Mouse (Mus musculus): ENCODE data around the gene Cfap74.

Gene Cfap74

DNA sequence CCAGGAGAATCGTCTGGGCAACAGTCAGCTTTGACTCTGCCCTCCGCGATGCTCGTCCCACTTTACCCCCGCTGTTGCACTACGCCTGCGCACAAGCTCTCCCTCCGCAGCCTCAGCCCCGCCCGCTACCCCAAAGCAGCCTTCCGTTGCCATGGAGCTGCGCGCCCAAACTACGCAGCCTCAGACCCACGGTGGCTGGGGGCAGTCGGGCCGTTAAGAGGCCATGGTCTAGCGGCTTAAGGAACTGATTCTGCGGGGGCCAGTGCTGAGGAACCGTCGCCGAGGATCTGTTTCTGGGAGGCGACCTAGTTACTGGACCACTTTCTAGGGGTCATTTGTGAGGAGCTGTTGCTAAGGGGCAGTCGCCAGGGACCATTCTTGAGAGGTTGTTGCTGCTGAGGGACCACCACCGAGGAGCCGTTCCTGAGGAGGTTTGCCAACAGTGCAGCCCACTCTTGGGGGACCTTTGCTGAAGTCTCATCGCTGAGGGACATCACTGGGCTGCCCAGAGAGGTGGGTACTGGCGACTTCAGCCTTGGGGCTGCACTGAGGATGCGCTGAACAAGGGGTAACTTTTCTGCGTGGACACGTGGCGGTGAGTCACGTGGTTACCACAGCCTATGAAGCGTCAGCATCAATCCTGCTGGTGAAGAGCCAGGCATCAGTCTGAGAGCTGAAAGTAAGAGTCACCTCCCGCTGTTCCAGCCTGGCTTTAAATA lies at the start of gene Cfap74:
Gene Cfap74, plus strand, starts transcription at position 133 of the 719 bp plus-strand sequence.
- DNase-seq (ENCODE audit: low spot score): peak; percentile 70

DNA sequence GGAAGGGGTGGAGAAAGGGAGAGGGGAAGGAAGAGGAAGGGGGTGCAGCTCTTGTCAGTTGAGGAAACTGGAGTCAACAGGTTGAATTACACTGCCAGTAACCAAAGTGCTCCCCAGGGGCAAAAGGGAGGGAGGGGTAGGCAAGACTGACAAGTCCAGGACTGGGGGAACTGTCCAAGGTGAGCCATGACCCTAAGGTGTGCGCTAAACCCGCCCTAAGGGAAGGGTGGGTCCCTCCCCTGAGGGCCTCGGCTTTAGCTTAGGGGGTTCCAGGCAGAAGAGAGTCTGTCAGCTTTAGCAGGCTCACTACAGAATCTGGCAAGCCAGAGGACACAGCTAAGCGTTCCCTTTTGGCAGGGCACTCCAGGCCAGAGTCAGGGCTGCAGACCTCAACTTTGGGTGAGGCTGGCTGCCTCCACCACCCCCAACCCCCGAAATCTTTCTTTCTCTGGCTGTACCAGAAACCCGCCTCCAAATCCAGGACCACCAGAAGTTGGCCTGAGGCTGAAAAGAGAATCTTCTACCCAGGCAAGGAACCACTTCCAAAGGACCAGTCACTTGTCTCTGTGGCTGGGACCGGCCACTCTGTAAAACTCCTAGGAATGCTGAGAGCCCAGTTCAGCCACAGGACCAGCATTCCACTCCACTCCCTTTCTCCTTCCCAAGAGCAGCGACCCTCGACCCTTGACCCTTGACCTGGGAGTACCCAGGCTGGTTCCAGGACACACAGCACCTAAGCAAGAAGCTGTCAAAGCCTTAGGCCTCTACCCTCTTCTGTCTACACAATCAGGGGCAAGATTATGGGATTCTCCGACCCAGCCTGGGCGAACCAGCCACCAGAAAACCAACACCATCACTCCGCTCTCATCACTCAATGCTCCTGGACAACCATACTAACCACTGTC lies 49.2 kb upstream of the Cfap74 start:
- no peak for DNase-seq (ENCODE audit: low spot score)

DNA sequence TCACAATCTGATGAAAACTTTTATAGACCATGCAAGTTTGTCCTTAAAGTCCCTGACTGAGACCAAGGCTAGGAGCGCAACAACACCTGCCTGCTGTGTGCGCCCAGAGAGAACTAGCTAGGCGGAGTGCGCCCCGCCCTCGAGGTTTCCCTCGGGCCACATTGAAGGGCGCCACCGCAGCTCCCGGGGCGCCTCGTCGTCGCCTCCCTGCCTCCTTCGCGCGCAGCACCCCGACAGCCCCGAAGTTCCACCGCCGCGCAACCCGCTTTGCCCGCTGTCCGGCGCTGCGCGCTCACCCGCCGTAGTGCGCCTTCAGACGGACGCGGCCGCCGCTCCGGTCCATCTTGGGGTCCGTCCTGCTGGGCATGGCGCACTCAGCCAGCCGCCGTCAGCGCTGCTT lies 48.1 kb upstream of the Cfap74 start:
- no peak for DNase-seq (ENCODE audit: low spot score)

DNA sequence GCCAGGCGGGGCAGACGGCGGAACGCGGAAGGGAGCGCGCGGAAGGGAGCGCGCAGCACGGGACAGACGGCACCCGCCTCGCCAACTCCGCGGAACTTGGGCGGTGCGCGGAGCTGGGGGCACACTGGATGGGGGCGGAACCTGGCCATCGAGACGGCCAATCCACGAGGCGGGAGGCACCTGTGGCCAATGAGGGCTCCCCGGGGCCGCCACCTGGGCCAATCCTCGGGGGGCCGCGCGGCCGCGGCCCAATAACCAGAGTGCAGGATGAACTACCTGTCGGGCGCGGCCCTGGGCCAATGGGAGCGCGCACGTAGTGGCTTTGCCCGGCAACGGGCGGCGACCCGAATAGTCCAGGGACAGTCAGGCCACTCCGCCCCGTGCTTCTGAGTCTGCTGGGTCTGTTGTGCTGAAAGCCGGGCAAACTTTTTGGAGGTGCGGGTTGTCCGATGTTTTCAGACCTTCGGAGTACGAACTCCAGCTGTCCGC lies 47.6 kb upstream of the Cfap74 start, which contains the start of gene Prkcz:
Gene Prkcz, minus strand, starts transcription at position 59 of the 489 bp plus-strand sequence.
- peak; percentile 84 for DNase-seq (ENCODE audit: low spot score)

DNA sequence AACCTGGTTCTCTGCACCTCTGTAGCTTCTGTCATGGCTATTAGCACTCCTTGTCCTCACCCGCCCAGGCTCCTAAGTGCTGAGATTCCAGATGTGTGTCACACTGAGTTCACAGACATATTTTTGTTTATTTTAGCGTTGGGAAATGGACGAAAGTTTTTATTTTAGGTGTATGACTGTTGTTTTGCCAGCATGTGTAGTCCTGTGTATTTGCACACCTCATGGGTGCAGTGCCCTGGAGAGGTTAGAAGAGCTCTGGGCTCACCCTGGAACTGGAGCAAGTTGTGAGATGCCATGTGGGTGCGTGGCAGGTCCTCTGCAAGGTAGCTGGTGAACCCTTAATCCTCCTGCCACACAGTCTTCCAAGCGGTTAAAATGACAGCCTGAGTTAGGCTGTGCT lies 46.5 kb upstream of the Cfap74 start:
- no peak for DNase-seq (ENCODE audit: low spot score)

DNA sequence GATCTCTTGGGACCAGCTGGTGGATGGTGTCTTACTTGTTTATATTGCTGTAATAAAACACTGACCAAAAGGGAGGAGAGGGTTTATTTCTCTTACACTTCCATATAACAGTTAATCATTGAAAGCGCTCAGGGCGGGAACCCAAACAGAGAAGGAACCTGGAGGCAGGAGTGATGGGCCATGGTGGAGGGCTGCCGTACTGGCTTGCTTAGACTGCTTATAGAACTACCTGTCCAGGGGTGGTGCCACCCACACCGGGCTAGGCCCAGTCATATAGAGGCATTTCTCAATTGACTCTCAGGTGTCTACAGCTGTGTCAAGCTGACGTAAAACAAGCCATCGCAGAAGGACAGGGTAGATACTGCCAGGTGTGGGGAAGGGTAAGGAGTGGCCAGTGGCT lies 42.2 kb upstream of the Cfap74 start:
- DNase-seq (ENCODE audit: low spot score): no peak

DNA sequence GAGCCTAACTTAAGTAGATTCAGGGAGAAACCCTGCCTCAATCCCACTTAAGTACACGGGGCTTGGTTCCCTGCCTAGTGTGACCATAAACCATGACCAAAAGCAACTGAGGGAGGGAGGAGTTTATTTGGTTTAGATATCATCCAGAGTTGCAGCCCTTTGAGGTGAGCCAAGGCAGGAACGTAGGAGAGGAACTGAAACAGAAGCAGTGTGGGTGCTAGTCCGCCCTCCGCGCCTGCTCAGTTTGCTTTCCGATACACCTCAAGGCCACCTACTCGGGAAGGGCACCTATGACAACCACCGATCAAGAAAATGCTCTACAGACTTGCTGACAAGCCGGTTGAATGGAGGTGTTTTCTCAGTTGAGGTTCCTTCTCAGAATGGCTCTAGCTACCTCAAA lies 41.3 kb upstream of the Cfap74 start:
- no peak for DNase-seq (ENCODE audit: low spot score)

DNA sequence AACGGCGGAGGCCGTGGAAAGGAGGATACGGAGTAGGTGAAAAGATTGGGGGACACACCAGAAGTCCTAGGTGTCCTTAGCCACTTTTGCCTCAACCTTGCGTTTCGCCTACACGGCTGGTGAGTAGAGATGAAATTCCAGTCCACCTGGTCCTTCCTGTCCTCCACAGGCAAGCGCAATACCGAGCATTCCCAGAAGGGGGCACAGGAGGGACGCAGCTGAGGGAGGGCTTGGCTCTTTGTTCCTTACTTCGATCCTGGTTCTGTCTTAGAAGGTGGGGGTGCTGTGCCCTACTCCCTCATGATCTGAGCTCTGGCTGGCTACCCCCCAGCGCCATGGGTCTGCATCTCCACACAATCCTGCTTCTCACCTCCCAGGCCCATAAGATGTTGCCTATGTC lies 40.3 kb upstream of the Cfap74 start:
- peak; percentile 33 for DNase-seq (ENCODE audit: low spot score)

DNA sequence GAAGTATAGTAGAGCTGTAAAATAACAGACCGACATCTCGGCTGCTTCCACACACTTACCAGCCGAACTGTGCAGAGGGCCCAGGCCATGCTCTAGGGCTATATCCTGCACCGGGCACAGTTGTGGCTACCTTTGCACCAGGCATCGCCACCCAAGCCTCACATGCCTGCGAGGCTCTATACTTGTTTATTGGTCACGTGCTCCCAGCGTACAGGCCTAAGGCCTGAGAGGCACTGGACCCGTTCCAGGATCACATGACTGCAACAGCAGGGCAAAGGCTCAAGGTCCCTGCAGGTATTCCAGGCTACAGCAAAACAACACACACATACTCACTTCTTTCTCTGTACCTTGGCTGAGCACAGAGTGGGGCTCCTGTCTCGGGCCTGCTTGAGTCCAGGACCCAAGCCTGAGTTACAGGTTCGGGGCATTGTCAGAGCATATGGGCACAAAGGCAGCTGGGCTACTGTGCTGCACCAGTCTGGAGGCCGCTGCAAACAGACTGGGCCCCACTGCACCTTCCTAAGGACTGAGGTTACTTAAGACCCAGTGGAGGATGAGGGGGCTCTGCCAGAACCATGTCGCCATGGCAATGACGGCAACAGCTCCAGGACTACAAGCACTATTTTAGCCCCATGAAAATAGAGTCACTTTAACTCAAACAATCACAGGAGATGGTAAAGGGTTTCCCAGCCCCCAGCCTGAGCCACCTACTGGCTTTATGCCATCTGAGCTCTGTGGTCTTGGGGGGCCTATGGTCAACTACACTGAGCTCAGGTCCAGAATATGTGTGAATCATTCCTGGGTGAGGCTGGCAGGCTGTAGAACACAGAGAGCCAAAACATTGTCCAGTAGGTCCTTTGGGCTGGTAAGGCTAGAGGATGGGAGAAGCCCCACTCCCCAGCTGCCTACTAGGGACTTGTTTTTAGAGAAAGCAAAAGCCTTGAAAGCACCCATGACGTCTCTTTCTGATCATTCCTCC lies 38.0 kb upstream of the Cfap74 start:
- DNase-seq (ENCODE audit: low spot score): no peak

DNA sequence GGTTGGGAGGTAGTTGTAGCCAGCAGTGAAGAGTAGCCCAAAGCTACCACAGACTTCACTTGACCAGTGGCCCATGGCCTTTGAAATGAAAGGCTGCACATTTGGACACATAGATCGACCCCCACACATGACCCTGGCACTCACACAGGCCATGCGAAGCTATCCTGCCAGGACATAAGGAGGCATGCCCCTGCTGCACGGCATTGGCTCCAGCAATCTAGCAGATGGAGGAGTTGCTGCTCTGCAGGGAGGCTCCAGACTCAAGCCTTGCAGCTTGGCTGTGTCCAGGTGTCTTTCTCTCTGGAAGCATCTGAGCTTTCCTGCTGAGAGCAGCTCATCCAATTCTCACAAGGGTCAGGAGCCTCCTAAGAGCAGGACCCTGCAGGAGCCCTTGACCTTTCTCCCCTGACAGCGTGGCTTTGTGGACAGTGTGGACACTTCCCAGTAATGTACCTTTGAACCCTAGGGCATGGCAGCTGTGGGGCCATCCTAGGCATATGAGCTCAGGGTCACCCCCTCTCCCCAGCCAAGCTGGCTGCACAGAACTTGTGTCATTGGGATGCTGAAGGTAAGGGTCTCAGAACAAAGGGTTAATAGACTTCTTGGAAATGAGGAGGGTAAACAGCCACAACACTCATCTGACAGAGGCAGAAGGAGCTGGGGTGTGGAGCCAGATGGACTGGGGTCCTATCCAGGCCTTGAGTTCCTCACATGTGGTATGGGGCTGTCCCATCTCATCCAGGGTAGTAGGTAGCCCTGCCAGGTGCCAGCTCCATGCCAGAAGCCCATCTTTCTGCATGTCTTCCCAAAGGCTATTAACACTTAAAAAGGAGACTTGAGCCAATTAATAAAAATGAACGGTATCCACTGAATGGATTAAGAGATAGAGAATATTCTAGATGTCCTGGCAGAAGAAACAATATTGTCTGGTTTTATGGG lies 36.9 kb upstream of the Cfap74 start:
- DNase-seq (ENCODE audit: low spot score): no peak

DNA sequence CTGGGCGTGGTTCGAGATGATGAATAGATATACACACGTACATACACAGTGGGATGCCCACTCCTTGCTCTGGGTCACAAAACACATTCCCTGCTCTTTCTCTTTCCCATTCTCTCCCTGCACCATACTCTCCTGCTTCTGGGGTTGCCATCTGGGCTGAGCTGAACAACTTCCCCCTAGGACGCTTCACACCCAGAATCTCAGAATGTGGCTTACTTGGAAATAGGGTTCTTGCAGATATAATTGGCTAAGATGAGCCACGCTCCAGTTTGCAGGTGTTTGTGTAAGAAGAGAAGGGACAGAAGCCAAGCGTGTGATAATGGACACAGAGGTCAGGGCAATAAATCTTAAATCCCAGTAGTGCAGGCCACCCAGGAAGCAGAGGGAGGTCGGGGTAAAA lies 27.0 kb upstream of the Cfap74 start:
- DNase-seq (ENCODE audit: low spot score): no peak

DNA sequence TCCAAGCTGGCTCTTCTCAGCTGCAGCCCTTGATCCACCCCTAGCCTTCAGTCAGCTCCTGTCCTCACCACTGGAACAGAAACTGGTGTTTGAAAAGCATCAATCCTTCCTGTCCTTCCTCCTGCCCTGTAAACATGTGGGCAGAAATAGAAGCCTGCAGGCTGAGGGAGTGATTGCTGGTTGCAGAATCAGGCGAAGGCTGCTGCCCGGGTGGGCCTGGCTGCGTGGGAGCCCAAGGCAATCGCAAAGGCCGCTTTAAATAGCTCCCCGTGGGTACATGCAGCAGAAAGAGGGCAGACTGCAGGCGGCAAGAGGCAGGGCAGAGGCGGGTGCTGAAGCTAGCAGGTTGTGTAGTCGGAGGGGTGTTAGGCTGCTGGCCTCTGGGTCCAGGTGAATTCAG lies 26.2 kb upstream of the Cfap74 start:
- no peak for DNase-seq (ENCODE audit: low spot score)

DNA sequence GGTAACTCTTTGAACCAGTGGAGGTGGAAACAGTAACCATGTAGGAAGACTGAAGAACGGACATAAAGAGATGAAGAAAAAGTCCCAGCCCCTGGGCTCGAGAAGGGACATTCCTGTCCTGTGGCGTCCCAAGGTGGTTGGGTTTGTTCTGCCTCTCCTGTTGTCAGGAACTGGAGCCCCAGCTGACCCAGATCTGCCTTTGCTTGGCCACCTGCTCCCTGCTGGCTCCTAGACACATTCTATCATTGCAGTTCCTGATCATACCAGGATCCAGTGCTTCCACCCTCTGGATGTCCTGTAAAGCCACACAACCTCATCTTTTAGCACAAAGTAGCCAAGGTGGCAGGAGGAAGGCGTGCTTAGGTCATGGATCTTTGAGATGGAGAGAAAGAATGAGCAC lies 25.7 kb upstream of the Cfap74 start:
- DNase-seq (ENCODE audit: low spot score): no peak

DNA sequence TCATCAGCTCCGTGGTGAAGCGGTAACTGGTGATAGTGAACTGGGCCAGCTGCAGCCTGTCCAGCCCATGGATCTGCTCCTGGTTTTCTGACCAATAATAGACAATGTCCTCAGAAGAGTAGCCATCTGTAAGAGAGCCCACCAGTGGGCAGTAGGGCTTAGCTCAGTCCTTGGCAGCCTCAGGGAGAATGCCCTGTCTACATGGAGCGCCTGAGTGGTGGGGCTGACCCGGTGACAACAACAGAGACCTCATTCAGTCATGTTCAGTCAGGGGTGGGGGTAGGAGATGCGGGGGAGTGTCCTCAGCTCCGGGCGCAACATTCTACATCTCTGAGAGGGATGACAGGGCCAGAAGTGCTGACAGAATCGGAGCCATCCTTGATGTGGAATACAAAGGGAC lies 21.8 kb upstream of the Cfap74 start:
- no peak for DNase-seq (ENCODE audit: low spot score)

DNA sequence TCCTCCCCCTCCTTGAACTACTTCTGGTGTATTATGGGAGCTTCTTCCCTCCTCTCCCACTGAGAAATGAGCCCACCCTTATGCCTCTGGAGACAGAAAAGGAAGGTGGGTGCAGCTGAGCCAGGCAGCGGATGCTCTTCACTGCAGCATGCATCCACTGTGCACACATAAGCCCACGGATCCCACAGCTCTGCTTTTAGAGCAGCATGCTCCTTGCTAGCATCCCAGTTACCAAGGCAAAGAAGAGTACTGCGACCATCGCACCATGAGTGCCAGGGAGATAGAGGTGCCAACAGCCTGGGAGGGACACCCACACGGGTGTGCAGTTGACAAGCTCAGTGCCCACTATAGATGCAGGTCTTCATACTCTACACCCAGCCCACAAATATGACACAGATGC lies 13.5 kb upstream of the Cfap74 start:
- DNase-seq (ENCODE audit: low spot score): no peak

DNA sequence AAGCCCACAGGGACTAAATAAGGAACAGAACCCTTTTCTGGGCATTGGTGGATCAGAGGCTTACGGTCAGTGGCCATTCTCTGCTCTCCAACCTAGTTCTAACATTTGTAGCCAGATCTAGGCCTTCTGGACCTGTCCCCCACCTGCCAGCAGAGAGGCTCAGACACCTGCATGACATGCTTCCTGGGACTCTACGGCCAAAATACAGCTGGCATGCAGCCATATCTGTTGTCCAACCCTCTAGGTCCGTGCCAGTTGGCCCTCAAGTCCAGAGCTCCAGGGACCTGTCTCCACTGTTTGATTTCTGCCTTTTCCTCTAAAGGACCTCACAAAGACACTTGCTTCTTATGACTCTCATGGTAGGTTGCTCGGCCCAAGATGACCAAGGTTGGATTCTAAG lies 12.2 kb upstream of the Cfap74 start:
- DNase-seq (ENCODE audit: low spot score): no peak

DNA sequence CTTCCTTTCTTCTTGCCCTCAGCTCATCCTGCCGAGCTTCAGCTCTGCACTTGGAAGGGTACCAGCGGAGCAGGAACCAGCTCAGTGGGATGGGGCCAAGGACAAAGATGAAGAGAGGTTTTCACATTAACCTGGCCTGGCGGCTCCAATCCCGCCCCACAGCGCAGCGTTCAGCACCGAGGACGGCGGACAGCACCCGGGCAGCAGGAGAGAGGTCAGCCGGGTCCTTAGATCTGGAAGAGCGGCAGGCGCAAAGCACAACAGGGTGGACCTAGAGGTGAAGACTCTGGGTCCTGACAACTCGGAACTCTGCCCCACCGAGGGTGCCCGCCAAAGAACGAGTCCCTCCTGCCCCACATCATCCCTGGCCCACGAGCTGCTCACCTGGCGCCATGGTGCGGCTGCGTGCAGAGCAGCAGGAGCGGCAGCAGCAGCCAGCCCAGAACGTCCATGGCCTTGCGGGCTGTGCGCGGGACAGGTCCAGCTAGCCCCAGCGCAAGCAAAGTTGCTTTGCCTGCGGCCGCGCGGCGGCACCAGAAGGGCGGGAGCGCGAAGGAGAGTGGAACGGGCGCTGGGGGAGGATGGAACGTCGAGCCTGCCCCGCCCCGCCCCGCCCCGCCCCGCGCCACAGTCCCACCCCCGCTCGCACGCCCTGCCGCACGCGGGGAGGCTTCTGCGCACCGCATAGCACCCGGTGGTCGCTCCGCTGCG lies 11.3 kb upstream of the Cfap74 start, which contains the start of gene Gabrd:
Gene Gabrd, minus strand, starts transcription at position 602 of the 711 bp plus-strand sequence.
- peak; percentile 15 for DNase-seq (ENCODE audit: low spot score)

DNA sequence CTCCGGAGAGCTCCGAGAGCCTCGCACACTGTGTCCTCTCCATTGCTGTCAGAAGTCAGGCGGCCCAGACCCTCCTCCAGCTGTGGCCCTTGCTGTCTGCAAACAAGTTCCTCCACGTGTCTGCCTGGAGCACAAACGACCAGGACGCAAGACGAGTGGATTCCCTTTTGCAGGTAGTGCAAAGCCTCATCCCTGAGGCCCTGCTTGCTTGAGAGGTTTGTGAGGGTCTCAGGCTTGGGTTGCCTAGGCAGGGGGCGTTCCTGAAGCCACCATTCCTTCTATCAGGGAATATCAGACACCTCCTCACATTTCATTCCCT lies 10.8 kb upstream of the Cfap74 start:
- no peak for DNase-seq (ENCODE audit: low spot score)

DNA sequence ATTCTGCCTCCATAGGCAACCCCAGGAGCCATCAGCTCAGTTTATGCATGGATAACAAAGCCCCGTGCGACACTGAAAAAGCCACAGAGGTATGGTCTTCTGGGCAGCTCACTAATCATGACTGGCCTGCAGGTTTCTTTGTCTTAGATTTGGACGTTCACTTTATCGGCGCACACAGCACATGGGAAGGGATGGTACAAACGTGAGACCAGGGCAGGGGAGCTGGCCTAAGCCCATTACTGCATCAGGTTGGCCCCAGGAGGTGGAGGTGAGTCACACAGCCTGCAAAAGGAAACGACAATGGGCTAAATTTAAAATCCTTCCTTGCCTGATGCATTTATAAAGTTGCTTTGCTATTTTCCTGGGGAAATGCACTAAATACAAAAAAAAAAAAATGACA lies 7.9 kb upstream of the Cfap74 start:
- DNase-seq (ENCODE audit: low spot score): no peak

DNA sequence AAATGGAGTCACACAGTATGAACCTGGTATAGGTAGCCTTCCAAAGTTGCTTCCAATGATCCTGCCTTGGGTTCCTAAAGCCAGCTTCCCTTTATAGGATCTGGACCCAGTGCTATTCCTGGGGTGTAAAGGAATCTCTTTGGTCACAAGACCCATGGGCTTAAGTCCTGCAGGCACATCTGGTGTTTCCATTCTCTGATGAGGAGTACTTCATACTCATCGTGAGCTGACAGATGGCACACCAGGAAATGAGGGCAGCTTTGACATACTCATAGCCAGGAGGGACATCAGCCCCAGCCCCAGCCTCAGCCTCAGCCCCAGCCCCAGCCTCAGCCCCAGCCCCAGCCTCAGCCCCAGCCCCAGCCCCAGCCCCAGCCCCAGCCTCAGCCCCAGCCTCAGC lies 6.5 kb upstream of the Cfap74 start:
- no peak for DNase-seq (ENCODE audit: low spot score)
